Mouse (Mus musculus): Measurements from ENCODE around the gene Cox8c.

Gene Cox8c

GRCm38 (mm10) chr12:102899091-102899490 lies at the start of gene Cox8c:
Gene Cox8c (plus strand): TSS chr12:102899316.
- no peak for DNase-seq (ENCODE audit: extremely low spot score)

- no peak for DNase-seq (ENCODE audit: extremely low spot score)
These were observed 38.3 kb upstream of the Cox8c start for GRCm38 (mm10) chr12:102860806-102861205.

GRCm38 (mm10) chr12:102869802-102870201 lies 29.3 kb upstream of the Cox8c start:
- DNase-seq (ENCODE audit: extremely low spot score), result no peak

GRCm38 (mm10) chr12:102870527-102870926 lies 28.6 kb upstream of the Cox8c start:
- no peak for DNase-seq (ENCODE audit: extremely low spot score)

- DNase-seq (ENCODE audit: extremely low spot score), result peak; percentile 63
These were observed 21.6 kb upstream of the Cox8c start for GRCm38 (mm10) chr12:102877301-102878030.

- DNase-seq (ENCODE audit: extremely low spot score), result peak; percentile 96
These were observed 20.9 kb upstream of the Cox8c start, which contains the start of gene Btbd7 for GRCm38 (mm10) chr12:102878031-102878823. Gene Btbd7 (minus strand): TSS chr12:102878471.

GRCm38 (mm10) chr12:102878901-102879300 lies 20.2 kb upstream of the Cox8c start:
- DNase-seq (ENCODE audit: extremely low spot score), result peak; percentile 40

- no peak for DNase-seq (ENCODE audit: extremely low spot score)
These were observed 13.4 kb upstream of the Cox8c start for GRCm38 (mm10) chr12:102885735-102886134.

- no peak for DNase-seq (ENCODE audit: extremely low spot score)
These were observed 11.8 kb upstream of the Cox8c start for GRCm38 (mm10) chr12:102887366-102887765.

- no peak for DNase-seq (ENCODE audit: extremely low spot score)
These were observed 10.5 kb upstream of the Cox8c start for GRCm38 (mm10) chr12:102888568-102888967.

- no peak for DNase-seq (ENCODE audit: extremely low spot score)
These were observed 9.1 kb downstream of the Cox8c start for GRCm38 (mm10) chr12:102908191-102908590.

- no peak for DNase-seq (ENCODE audit: extremely low spot score)
These were observed 17.0 kb downstream of the Cox8c start for GRCm38 (mm10) chr12:102916073-102916472.

- DNase-seq (ENCODE audit: extremely low spot score), result no peak
These were observed 30.6 kb downstream of the Cox8c start for GRCm38 (mm10) chr12:102929764-102930163.

- no peak for DNase-seq (ENCODE audit: extremely low spot score)
These were observed 31.2 kb downstream of the Cox8c start for GRCm38 (mm10) chr12:102930335-102930734.

- DNase-seq (ENCODE audit: extremely low spot score), result no peak
These were observed 31.7 kb downstream of the Cox8c start for GRCm38 (mm10) chr12:102930789-102931188.

- no peak for DNase-seq (ENCODE audit: extremely low spot score)
These were observed 36.8 kb downstream of the Cox8c start for GRCm38 (mm10) chr12:102935892-102936291.

- no peak for DNase-seq (ENCODE audit: extremely low spot score)
These were observed 46.5 kb downstream of the Cox8c start for GRCm38 (mm10) chr12:102945571-102945970.

GRCm38 (mm10) chr12:102947826-102948225 lies 48.7 kb downstream of the Cox8c start:
- no peak for DNase-seq (ENCODE audit: extremely low spot score)

GRCm38 (mm10) chr12:102948778-102949394 lies 49.8 kb downstream of the Cox8c start, which contains the start of gene Unc79:
Gene Unc79 (plus strand): TSS chr12:102948859.
- peak; percentile 66 for DNase-seq (ENCODE audit: extremely low spot score)

- DNase-seq (ENCODE audit: extremely low spot score), result no peak
These were observed 50.5 kb downstream of the Cox8c start for GRCm38 (mm10) chr12:102949395-102950208.
